Mouse (Mus musculus) left cerebral cortex, postnatal 14 days (tissue): ENCODE data around the gene Amn. TPM values are rescaled to one million over a fixed set of nuclear protein-coding genes. Genes with fewer than 3 reads are reported as not detected.

Experiments used
- DNase-seq, 2 experiments: peaks; one replicate each; pipeline ENCODE4 v3.0.0; 2021 to 2022; ENCODE audit warnings: low spot score in 2 of 2, mixed read lengths in 1 of 2
- intact Hi-C: fragments of 180-260 bp; cut with DNase I; formaldehyde crosslinking; loops from one replicate; pipeline ENCODE4 v1.15.1; 2025
- total RNA-seq, 2 experiments: library from RNA; stranded (reverse); gene quantifications; 2 replicates each; pipeline ENCODE4 v1.2.3; 2021

The Amn gene
- total RNA-seq, 2 experiments from 2014 or later: 15.1 to 18.7 TPM

DNA sequence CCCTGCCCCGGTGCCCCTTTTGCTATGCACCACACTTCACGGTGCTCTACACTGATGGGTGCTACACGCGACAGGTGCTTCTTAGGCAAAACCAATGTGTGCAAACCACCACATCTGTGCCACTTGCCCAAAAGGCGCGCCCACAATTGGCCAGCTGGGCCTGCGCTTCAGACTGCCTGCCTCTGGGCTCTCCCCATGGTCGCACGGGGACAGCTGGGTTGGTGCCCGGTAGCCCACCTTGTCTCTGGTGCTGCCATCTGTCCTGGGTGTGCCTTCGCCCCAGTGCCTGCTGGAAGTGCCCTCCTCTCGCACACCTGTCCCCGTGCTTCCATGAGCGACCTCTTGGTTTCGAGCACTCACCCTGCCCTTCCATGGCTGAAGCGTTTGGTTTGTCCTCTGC is 7.2 kb upstream of the Amn start:
- intact Hi-C loops: no loop called here
- no peak for DNase-seq

DNA sequence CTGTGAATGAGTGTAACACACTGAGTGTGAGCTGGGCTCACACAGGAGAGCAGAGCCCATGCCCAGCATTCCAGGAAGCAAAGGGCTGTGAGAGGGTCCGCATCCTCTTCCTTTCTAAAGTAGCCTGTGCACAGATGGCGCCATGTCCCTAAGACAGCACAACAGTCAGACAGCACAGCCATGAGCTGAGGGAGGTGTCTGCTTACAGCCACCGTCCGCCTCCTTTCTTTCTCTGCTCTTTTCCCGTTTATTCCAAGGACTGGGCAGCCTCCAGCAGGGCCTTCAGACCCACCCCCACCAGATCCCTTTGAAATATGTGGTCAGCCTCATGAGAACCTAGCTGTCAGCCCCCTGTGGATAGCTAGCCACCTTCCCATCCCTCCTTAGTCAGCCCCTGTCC is 5.7 kb upstream of the Amn start:
- intact Hi-C loops: no loop called here
- no peak for DNase-seq

DNA sequence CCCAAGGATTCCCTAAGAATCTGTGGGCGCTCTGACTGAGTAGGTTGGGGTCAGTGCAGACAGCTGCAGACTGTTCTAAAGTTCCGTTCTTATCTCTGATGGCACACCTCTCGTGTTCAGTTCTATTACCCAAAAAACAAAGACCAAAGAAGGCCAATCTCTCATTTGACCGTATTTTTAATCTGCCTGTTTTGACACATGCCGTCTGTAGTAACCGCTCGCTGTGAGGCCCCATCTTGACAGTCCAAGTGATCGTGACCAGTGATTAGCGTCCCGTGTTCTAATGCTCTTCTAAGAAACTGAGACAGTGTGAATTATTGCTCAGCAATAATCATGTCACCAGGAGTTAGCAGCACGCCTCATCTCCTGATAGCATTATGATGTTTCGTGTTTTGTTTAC is 4.3 kb upstream of the Amn start:
- intact Hi-C loops: no loop called here
- no peak for DNase-seq

DNA sequence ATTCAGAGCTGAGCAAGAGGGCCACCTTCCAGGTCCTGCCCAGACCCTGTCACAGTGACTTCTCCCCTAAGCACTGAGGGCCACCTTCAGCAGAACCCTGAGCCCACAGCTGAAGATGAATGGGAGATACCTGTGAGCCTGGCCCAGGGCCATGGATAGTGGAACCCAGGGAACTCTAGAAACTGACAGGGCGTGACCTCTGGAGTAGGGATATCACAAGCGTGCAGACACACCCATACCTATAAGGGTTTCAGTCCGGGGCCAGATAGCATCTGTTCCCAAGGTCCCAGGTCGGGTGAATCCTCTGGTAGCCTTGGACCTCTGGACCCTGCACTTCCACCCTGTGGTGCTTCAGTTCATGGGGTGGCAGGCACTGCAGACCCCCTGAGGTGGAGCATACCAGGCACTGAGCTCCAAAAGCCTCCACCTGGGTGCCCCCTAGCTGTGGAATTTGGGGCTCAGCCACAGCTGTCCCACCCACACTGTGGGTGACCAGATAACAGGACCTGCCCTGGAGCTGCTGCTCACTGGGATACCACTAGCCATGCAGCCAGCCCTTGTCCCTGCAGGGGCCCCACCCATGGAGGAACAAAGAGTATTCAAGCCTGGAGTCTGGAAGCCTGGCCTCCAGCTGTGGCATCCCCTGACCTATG is 3.1 kb upstream of the Amn start:
- intact Hi-C loops: no loop called here
- no peak for DNase-seq

DNA sequence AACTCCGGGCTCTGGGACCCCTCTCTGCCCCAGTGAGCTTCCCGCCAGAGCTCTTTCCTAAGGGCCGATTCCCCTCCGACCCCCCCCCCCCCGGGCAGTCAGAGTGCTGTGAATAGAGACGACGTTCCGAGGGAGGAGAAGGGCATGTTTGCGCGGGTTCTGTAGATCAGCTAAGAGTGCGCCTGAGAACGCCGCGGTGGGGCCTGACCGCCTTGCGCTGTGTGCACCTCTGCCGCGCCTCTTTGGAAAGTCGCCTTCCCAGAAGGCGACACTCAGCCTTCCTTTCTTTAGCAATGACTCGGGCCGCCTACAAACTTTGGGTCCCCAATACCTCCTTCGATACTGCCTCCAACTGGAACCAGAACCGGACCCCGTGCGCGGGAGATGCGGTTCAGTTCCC is 511 bp downstream of the Amn start:
- intact Hi-C loops: loop anchor here (10.0 kb wide), 1 partner anchor 187 kb away; no protein-coding TSS in a partner anchor
- no peak for DNase-seq

DNA sequence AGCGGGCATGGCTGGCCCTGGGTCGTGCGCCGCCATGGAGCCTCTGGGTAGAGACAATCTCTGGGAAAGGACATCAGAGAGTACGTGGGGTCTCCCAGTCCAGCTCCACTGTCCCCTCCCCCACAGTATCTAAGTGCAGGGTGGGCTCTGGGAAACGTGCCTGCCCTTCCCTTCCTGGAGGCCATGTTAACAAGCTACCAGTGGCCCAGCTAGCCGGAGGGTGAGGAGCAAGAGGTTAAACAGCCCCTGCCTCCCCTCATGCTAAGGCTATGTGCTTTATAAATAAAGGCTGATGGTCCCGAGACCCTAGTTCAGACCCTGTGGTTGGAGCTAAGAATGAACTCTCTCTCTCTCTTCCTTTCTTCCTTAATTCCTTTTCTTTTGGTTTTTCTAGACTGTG is 1.1 kb downstream of the Amn start:
- no peak for DNase-seq
- intact Hi-C loops: loop anchor here (10.0 kb wide), 1 partner anchor 187 kb away; no protein-coding TSS in a partner anchor

DNA sequence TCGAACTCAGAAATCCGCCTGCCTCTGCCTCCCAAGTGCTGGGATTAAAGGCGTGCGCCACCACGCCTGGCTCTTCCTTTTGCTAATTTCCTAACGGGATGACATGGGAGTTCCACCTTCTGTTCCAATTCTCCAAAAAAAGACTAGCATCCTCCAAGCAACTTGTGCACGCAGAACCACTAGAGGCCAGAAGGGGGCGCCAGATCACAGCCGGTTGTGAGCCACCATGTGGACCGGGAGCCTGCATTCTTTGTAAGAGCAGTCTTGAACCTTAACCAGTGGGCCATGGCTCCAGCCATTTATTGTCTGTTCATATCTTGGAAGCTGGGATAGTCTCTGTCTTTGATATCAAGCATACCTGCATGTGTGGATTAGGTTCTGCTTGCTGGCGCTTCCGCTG is 1.5 kb downstream of the Amn start:
- DNase-seq: peak; percentile 88 to 94
- intact Hi-C loops: loop anchor here (10.0 kb wide), 1 partner anchor 188 kb away; no protein-coding TSS in a partner anchor

DNA sequence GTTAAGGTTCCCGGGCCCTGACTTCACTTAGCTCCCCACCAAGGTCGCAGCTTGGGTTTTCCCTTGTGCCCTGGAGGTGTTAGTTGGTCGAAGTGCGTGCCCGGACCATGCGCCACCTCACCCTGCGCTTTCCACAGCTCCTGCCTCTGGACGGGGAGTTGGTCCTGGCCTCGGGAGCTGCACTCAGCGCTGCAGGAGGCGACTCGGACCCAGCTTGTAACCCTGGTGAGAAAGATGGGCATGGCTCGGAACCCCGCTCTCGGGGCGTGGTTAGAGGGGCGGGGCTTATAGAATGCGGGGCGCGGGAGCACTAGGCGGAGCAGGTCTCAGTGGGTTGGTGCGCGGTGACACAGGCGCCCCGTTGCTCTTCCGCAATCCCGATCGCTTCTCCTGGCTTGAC is 3.1 kb downstream of the Amn start:
- intact Hi-C loops: loop anchor here (10.0 kb wide), 1 partner anchor 189 kb away; no protein-coding TSS in a partner anchor
- no peak for DNase-seq

DNA sequence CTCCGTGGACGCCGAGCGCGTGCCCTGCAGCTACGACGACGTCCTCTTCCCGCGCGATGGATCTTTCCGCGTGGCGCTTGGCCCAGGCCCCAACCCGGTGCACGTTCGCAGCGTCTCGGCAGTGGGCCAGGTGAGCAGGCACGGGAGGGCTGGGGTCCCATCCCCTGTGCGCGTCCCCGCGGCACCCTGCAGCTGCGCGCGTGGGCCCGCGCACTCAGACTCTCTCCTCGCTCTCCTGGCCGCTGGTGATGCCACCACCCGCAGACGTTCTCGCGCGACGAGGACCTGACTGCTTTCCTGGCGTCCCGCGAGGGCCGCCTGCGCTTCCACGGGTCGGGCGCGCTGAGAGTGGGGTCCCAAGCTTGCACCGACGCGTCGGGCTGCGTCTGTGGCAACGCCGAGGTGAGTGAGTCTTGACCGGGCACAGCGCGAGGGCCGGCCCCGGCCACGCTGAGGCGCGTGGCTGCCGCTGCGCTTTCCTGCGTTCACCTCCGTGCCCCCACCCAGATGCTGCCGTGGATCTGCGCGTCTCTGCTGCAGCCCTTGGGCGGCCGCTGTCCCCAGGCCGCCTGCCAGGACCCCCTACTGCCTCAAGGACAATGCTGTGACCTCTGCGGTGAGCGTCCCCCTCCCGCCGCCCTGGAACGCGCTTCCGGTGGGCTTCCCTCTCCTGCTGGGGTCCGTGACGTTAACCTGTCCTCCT is 3.7 kb downstream of the Amn start:
- intact Hi-C loops: loop anchor here (10.0 kb wide), 1 partner anchor 190 kb away; no protein-coding TSS in a partner anchor
- DNase-seq: peak in 1 of 2 experiments; percentile 52

DNA sequence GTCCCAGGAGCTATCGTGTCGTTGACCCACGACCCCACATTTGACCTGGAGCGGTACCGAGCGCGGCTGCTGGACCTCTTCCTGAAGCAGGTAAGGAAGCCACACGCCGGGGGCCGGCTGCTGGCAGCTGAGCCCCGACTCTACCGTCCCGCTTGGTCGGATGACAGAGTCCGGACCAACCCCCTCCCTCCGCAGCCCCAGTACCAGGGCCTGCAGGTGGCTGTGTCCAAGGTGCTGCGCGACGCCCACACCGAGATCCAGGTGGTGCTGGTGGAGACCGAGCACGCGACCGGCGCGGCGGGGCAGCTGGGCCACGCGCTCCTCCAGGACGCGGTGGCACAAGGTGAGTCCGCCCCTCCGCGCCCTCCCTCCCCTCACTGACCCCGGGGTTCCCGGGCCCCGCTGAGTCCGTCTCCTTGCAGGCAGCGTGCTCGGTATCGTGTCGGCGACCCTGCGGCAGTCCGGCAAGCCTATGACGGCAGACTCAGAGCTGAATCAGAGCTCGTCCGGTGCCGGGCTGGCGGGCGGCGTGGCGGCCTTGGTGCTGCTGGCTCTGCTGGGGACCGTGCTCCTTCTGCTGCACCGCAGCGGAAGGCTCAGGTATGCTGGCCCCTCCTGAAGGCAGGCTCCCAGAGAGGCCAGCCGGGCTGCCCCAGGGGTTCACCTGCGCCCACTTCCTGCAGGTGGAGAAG is 4.4 kb downstream of the Amn start:
- intact Hi-C loops: loop anchor here (10.0 kb wide), 1 partner anchor 190 kb away; no protein-coding TSS in a partner anchor
- no peak for DNase-seq

DNA sequence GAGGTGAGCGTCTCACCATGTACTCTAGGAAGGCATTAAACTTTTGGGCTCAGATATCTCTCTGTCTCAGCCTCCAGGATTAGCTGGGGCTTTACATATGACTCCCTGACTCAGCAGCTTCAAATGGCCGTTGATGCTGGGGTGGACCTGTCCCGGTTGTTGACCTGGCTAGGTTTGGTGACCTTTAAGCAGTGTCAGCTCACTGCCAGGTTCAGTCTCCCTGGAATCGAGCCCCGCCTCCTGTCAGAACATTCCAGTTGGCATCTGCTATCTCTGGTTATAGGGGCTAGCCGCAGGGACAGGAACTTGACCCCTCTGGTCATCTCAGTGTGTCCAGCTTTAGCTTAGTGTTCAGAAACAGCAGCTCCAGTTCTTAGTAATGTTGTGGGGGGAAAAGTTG is 5.5 kb downstream of the Amn start:
- no peak for DNase-seq
- intact Hi-C loops: loop anchor here (10.0 kb wide), 1 partner anchor 192 kb away; no protein-coding TSS in a partner anchor

DNA sequence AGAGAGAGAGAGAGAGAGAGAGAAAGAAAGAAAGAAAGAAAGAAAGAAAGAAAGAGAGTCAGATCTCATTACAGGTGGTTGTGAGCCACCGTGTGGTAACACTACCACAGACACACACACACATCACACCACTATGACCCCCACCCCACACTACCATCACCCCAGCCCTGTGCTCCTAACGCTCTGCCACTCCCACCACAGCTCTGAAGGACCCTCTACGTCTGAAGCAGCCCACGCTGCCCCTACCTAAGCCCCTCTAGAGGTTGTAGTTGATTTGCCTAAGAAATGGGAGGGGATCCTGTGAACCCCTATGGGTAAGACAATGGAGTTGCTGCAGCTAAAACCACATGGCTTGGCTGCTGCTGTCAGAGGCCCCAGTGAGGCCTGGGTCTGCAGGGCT is 12.7 kb downstream of the Amn start:
- intact Hi-C loops: no loop called here
- DNase-seq: no peak

DNA sequence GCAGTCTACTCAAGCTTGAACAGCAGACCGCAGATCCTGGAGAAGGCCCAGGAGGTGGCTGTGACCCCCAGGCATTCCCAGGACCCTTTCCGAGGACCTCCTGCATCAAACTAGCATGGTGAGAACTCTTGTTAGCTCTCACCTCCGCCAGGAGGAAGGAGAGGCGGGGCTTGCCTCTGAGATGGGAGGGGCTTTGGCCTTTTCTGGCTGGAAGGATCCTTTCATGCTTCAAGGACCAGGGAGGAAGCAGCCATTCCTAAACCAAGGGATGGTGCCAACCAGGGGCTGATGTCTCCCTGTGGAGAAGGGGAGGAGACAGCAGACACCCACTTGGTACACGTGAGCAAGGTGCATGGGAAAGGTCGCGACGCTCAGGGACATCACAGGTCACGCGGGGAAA is 13.6 kb downstream of the Amn start:
- intact Hi-C loops: no loop called here
- DNase-seq: no peak

DNA sequence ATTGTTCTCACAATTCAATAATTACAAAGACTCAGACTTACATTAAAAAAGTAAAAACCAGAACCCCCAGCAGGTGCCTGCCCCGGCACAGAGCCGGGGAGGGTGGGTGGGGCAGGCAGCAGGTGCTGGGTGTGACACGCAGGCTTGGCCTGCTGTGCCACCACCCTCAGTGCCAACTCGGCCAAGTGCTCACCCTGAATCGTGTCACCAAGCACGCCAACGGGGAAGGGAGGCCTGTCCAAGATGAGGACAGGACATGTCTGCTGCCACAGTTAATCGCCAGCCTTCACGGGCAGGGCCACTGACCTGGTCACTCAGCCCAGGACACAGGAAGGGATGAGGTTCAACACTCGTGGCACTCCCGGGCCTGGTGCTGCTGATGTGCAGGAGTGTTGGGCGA is 22.1 kb downstream of the Amn start:
- intact Hi-C loops: no loop called here
- DNase-seq: no peak

DNA sequence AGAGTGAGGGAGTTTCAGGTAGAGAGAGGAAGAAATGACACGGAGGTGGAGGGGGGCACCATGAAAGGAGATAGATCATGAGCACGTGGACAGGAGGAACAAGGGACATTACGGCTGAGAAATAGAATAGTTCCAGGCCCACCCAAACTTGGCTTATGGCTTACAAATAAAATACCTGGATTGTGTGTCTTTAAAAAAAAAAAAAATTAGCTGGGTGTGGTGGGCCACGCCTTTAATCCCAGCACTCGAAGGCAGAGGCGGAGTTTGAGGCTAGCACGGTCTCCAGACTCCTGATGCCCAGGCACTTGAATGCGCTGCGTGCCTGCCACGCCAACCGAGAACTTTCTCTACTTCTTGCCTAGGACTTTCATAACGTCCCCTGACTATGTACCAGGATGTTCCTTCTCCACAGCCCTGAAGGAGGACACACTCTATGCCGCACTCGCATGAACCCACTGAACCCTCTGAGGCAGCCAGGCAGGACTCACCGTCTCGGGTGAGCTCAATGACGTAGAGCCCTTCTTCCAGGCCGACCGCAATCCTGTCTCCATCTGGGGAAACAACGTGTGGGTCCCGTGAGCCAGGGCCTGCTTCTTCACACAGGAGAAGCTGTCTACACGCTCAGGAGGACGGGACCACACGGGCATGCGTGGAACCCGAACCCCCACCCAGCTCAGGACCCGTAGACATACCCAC is 30.6 kb downstream of the Amn start:
- DNase-seq: no peak
- intact Hi-C loops: no loop called here

DNA sequence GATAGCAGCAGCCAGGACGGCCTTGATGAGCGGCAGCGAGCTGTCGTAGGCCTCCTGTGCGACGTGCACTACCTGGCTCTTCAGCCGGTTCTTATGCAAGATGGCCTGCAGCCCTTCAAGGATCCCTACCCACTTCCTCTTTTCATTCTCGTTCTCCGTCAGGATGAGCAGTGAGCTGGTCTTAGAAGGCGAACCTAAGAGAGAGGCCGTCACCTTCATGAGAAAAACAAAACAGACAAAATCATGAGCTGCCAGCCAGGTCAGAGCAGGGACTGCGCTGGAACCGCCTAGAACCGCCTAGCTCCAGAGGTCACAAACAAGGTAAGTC is 31.1 kb downstream of the Amn start:
- DNase-seq: no peak
- intact Hi-C loops: no loop called here

DNA sequence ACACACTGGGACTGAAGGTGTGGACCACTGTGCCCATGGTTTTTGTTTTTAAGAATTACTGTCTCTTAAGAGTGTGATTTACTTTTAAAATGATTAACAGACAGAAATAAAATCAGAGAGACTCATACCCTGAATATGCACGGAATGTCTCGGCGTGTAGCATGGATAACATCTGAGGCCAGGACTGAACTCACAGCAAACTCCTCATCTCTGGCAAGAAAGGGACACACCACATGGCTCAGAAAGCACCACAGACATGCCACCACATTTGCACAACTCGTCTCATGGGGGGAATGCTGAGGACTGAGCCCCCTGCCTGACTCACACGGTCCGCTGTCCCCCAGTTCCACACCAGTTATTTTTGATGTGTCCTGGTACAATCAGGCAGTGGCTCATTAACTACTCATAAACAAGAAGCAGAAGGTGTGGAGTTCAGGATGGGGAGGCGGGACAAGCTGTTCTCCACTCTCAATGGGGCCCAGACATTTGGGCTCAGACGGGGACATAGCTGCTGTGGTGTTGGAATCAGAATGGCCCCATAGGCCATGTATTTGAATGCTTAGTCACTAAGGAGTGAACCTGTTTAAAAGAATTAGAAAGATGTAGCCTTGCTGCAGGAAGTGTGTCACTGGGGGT is 32.9 kb downstream of the Amn start:
- no peak for DNase-seq
- intact Hi-C loops: no loop called here

DNA sequence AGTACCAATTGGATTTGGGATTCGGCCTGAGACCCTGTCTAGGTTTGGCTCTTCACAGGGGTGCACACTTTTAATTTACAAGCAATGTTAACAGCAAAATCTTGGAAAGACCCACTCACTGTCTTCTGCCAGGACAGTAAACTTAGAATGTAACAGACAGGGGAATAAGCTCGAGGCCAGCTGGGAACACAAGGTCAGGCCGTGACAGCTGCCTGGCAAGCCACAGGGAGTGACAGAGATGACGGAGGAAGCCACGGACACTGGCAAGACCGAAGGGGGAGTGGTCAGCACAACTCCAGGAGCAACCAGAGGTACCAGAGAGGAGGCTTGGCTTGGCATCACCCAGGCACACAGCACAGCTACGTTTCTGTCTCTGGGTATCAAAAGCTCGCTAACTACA is 35.9 kb downstream of the Amn start:
- intact Hi-C loops: loop anchor here (1.0 kb wide), 1 partner anchor 20 kb away; no protein-coding TSS in a partner anchor
- no peak for DNase-seq

DNA sequence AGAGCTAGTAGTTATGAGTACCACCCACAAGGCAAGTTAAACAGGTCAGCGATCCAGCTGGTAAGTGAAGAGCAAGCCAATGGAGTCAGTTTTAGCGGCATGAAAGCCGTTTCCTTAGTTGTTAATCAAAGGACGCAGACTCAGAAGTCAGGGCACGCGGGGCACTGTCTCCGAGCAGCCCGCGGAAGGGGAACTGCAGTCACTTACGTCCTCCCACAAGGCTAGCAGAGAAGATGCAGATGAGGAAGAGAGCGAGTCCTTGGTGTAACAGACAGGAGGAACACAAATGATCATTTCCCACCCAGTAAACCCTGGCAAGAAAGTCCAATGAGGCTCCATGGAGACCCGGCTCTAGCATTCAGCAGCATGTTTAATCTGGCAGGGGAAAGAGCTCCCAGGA is 38.4 kb downstream of the Amn start:
- intact Hi-C loops: no loop called here
- DNase-seq: no peak

DNA sequence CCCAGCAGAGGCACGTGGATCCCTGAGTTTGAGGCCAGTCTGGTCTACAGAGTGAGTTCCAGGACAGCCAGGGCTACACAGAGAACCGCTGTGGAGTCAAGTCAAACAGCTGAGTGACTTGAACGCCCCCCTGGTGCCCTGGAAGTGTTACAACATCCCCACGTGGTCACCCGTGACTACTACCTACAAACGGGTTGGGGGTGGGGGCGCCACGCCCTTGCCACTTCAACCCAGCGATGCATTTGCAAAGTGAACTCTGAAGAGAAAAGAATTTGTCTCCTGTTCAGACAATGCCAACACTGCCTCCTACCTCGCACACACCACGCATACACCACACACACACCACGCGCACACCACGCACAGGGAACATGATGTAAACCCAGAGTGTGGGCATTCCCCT is 39.0 kb downstream of the Amn start:
- DNase-seq: no peak
- intact Hi-C loops: no loop called here
